10 mouse cellular contexts compared by ENCODE assay signal in the genomic region with DNA sequence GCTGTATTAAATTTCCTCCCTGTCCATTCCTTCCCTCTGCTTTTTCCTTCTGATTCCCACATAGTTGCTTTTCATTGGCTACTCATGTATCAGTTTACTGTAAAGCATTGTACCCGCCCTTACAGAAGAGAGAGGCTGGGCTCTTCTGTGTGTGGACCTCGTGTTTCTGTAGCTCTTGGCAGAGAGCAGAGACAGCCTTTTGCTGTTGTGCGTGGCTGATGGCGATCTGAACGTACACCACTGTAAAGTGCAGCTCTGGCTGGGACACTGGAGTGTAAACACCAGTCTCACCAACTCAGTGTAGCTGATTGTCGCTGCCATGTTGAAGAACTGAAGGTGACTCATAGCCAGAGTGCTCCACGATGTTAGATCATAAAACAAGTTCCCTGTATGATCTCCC. TPM values are rescaled to one million over a fixed set of nuclear protein-coding genes. Genes with fewer than 3 reads are reported as not detected.
A peak's percentile ranks its signal among the peaks of the same experiment; 100 is the strongest.
DNase-seq lines count a peak whose midpoint lies in the region; ATAC-seq and TF ChIP-seq lines count a peak whose summit lies in the region.
"Had no signal": no experiment of that assay in that cellular context is flagged by ENCODE, and none has a peak within 500 bp of the region (broad histone marks: within the 10 kb centered on the region; RNA-seq: fewer than 3 reads in every experiment).

No protein-coding gene starts in this region.

- ATAC-seq in intestine, embryonic 14.5 days (replicated peaks; ENCODE audit: low FRiP score, low TSS enrichment, low read depth) = 0 out of 2 replicates have a peak, but pooled peaks have one; percentile 32

- 27% methylated on average over 7 of the region's 7 CpGs for WGBS in cerebellum, adult 2 months
- WGBS in intestine, embryonic 14.5 days = 20% methylated on average over 7 of the region's 7 CpGs

- H3K9ac ChIP-seq in intestine, embryonic 14.5 days (ENCODE audit: low read length) = no peak overlapping the region

- H3K4me3 ChIP-seq in cerebellum, adult 2 months (replicated peaks; ENCODE audit: insufficient read depth, low read depth, low read length) = no peak overlapping the region
- no peak overlapping the region for H3K4me3 ChIP-seq in left cerebral cortex, adult 2 months
- H3K4me3 ChIP-seq in intestine, embryonic 14.5 days (ENCODE audit: low read depth, low read length) = no peak overlapping the region

- H3K36me3 ChIP-seq in intestine, embryonic 14.5 days (ENCODE audit: control insufficient read depth, insufficient read depth, low read length) = no peaks in the 10 kb centered on the region
- H3K36me3 ChIP-seq: G1E had no signal

- peaks cover 34% of the 10 kb centered on the region for H3K4me1 ChIP-seq in cerebellum, adult 2 months (ENCODE audit: control insufficient read depth, insufficient read depth, low read length)
- peaks cover 17% of the 10 kb centered on the region for H3K4me1 ChIP-seq in intestine, embryonic 14.5 days (replicated peaks; ENCODE audit: control insufficient read depth, insufficient read depth, low read length)

- 0 out of 2 replicates have a peak overlapping the region, but pooled peaks have one; percentile 47 for H3K27ac ChIP-seq in cerebellum, adult 2 months (ENCODE audit: insufficient read depth, low read length)
- peak overlapping the region; percentile 33 for H3K27ac ChIP-seq in left cerebral cortex, adult 2 months
- no peak overlapping the region for H3K27ac ChIP-seq in intestine, embryonic 14.5 days (ENCODE audit: low read depth)

- TF ChIP-seq CTCF in cerebellum, adult 2 months (IDR thresholded peaks at IDR 0.05; ENCODE audit: borderline replicate concordance, insufficient read depth, low read depth, low read length) = no peak
- TF ChIP-seq CTCF in left cerebral cortex, adult 2 months (IDR thresholded peaks at IDR 0.05) = no peak

- no peak for DNase-seq in cerebellum, adult 2 months
- no peak for DNase-seq in cerebellum, adult 18-20 months
- DNase-seq in left cerebral cortex, adult 2 months (ENCODE audit: extremely low spot score in 1 of 2, low spot score in 2 of 2) = no peak
- DNase-seq in left cerebral cortex, adult 11 months (ENCODE audit: low spot score) = no peak
- peak; percentile 31 for DNase-seq in 3T3-L1 (ENCODE audit: low read depth, low spot score)
- DNase-seq in intestine, embryonic 14.5 days (ENCODE audit: low spot score) = peak; percentile 64
- DNase-seq in spleen, postnatal 14 days (ENCODE audit: low spot score in 2 of 2) = no peak
- no peak for DNase-seq in natural killer cell, adult 2 months (ENCODE audit: low spot score in 2 of 2)
- DNase-seq: kidney, postnatal 14 days had no signal

- H3K4me2 ChIP-seq in intestine, embryonic 14.5 days (ENCODE audit: low read length) = 0 out of 2 replicates have a peak overlapping the region, but pooled peaks have one; percentile 16

- intact Hi-C loops in left cerebral cortex, adult 2 months (cut with DNase I) = loop anchor here (1.0 to 5.0 kb wide), 2 partner anchors 12 to 34 kb away; no protein-coding TSS in a partner anchor

- no peaks in the 10 kb centered on the region for H3K9me3 ChIP-seq in intestine, embryonic 14.5 days (ENCODE audit: control insufficient read depth, low read length)

- TF ChIP-seq POLR2A in cerebellum, adult 2 months (IDR thresholded peaks at IDR 0.05; ENCODE audit: borderline replicate concordance, insufficient read depth, low read length) = no peak

- no peaks in the 10 kb centered on the region for H3K27me3 ChIP-seq in cerebellum, adult 2 months (ENCODE audit: control insufficient read depth, insufficient read depth, low read length)
- H3K27me3 ChIP-seq in intestine, embryonic 14.5 days (replicated peaks; ENCODE audit: control insufficient read depth, insufficient read depth, low read length) = no peaks in the 10 kb centered on the region

RNA-seq across cellular contexts. Expression of gene Plekha5, which starts 54.2 kb away (rescaled TPM):
- 118 and 121 TPM in 2 replicates for polyA plus RNA-seq in cerebellum, adult 2 months (2012; rRNA removed)
- 100 to 1,000 TPM; 117 to 121 TPM for total RNA-seq in left cerebral cortex, adult 2 months (2021)
- 62.1 and 73.6 TPM in 2 replicates for polyA plus RNA-seq in intestine, embryonic 14.5 days (2014; fragmentation: Nextera tagmentation; extraction: Ambion mirVana)
- polyA plus RNA-seq: G1E had no signal

Comparison
In these comparisons a context has a peak if more than half of its experiments do, and no peak if none do; other contexts are left out.
1. DNase-seq: peak in 3T3-L1 (single experiment) and intestine, embryonic 14.5 days (single experiment); none in cerebellum, adult 2 months (0 of 2), cerebellum, adult 18-20 months (0 of 2), left cerebral cortex, adult 2 months (0 of 2), left cerebral cortex, adult 11 months (single experiment), spleen, postnatal 14 days (0 of 2) and natural killer cell, adult 2 months (0 of 2).